Mouse (Mus musculus): ENCODE measurements around the gene Gramd1c.

Gramd1c gene

DNA sequence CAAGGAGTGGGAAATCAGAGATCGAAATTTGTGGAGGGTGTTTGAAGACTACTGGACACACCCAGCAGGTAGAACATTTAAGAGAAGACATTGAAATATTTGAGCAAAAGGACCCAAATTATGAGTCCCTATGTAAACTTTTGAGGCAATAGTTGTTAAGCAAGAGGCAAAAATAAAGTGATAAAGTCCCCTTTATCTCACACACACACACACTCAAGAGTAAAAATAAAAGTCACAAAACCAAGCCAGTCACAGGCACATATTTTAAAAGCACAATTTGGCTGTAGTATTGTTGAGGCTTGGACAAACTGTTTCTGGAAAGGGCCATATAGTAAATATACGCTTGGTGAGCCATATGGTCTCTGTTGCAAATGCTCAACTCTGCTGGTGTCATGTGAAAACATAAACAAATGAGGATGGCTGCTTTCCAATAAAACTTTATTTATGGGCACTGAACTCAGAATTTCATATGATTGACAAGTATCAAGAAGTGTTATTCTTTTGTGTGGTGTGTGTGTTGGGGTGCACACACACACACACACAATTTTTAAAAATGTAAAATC, 44.1 kb downstream of the Gramd1c start:
- DNase-seq (ENCODE audit: extremely low spot score) = no peak

DNA sequence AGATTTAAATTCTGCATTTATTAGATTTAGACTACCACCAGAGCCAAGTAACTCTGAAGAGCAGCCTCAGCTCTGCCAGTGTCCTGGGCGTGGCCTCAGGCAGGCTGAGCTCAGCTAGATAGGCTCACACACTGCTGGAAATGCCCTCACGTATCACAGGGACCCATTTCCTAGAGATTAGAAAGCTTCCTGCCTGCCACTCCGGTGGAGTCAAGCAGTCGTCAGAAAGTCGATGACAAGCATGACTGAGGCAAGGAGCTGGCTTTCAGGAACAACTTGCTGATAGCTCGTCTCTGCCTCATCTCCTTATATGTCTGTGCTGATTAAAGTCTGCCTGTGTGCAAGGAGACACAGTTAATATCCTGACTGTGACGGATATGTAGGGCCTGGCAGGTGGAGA, 44.8 kb downstream of the Gramd1c start:
- DNase-seq (ENCODE audit: extremely low spot score) = no peak

DNA sequence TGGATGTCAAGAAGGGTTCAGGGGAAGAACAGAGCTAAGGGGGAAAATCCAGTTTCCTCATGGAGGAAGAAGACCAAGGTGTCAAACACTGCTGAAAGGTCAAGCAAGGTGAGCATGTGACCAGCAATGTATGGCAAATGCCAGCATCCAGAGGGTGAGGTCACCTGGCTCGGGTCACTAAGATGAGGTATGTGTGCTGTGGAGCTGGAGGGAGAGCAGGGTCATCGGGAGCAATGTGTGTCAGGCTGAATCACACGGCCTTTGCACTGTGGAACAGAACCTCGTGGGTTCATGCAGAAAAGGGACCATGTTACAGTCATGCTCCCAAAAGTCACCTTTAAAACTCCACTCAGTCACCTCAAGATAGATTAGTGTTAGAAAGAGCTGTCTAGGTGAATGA, 45.4 kb downstream of the Gramd1c start:
- DNase-seq (ENCODE audit: extremely low spot score) = no peak

GRCm38 (mm10) chr16:44016164-44016563, 47.0 kb downstream of the Gramd1c start:
- peak; percentile 29 for DNase-seq (ENCODE audit: extremely low spot score)

GRCm38 (mm10) chr16:44015416-44016158, 47.6 kb downstream of the Gramd1c start:
- no peak for DNase-seq (ENCODE audit: extremely low spot score)

GRCm38 (mm10) chr16:44011010-44011409, 52.1 kb downstream of the Gramd1c start:
- no peak for DNase-seq (ENCODE audit: extremely low spot score)

DNA sequence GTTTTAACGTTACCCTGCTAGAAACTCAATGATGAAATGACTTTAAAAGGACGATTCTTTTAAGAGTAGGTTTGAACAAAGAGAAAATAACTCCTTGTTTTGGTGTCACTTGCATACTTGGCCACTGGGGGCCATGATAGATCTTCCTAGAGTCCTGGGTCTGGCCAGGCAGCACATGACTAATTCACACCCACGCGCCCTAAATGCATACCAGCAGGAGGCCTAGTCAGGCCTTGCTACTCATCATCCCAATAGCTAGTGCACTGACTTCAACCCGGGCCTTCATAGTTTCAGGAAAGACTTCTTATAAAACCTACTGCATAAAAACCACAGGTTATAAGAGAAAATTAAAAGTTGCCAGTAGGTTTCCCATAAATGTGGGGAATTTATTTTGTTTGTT, 61.1 kb downstream of the Gramd1c start:
- DNase-seq (ENCODE audit: extremely low spot score) = no peak

GRCm38 (mm10) chr16:43999541-43999940, 63.6 kb downstream of the Gramd1c start:
- no peak for DNase-seq (ENCODE audit: extremely low spot score)

- DNase-seq (ENCODE audit: extremely low spot score) = no peak
These were observed 64.0 kb downstream of the Gramd1c start for GRCm38 (mm10) chr16:43999111-43999510.

- DNase-seq (ENCODE audit: extremely low spot score) = no peak
These were observed 68.5 kb downstream of the Gramd1c start for GRCm38 (mm10) chr16:43994623-43995022.

DNA sequence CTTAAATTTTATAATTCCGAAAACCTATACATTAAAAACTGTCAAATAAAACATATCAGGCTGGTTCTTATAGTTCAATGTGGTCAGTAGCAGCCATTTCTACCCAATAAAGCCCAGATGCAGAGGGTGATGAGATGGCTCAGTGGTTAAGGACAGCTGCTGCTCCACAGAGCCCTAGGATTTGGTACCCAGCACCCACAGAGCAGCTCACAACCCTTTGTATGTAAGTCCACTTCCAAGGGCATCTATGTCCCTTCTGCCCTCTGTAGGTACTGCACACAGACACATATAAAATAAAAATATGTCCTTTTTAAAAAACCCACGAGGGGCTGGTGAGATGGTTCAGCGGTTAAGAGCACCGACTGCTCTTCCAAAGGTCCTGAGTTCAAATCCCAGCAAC, 76.8 kb downstream of the Gramd1c start:
- no peak for DNase-seq (ENCODE audit: extremely low spot score)

DNA sequence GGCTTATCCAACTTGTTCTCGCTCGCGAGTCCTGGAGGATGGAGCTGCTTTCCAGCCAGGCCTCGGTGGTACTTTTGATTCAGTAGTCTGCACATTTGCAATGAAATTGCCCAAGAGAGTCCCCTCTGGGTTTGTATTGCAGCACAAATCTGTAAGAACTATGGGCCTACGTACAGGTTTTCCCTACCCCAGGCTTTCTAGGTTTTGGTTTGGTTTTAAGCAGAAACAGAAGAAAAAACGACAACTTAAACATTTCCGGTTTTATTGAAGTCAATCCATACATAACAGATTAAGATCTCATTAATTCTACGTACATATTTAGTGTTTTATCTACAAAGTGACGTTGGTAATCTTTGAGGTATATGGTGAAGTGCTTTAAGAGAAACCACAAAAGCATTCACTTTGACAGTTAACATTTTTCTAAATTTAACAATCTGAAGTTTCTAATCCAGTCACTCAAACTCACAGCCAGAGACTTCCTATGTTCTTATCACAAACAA, 83.0 kb downstream of the Gramd1c start:
- DNase-seq (ENCODE audit: extremely low spot score) = peak; percentile 39

DNA sequence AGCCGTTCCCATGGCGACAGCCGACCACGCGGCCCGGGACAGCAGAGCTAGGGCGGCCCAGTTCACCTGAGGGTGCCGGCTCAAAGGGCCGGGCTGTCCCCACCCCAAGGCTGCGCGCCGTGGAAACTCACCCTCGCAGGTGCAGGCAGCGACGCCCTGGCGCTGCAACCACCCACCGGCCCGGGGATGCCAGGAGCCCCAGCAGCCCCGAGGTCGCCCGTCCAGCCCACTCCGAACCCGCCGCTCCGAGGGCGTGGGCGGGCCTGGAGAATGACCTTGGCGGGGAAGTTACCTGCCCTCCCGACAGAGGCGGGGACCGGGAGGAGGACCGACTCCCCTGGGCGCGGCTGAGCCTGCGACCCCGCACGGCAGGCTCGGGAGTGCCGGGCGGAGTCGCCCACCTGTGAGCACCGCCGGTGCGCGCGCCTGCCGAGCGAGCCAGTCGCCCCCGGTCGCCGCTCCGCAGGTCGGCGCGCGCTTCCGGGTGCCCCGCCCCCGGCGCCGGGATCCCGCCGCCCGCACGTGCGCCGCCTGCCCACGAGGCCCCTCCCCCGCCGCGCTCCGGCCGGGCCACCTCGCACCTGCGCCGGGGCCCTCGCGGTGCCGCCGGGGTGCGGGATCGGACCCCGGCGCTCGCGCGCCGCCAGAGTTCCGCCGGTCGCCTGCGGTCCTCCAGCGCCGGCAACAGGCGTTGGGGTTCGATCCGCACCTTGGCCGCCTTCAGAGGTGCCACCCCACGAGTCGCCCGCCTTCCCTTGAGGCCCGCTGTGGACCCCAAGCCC, 83.6 kb downstream of the Gramd1c start, which contains the start of gene Zdhhc23:
TSS of gene Zdhhc23 (minus strand) at position 464 of the 782 bp plus-strand sequence.
- peak; percentile 49 for DNase-seq (ENCODE audit: extremely low spot score)

DNA sequence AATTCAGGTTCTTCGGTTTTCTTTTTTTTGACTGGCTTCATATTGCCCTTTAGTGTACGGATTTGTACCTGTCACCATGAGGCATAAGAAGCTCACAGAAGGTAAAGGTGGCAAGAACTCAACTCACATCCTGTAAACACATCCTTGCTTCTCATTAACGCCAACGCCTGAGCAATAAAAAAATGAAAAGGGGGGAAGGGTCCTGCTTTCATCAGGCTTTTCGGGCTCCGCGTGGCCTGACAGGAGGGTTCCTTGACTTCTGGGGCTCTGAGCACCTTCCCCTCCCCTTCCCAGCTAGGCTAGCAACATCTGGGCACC, 84.2 kb downstream of the Gramd1c start:
- DNase-seq (ENCODE audit: extremely low spot score) = no peak

- DNase-seq (ENCODE audit: extremely low spot score) = no peak
These were observed 89.4 kb downstream of the Gramd1c start for GRCm38 (mm10) chr16:43973606-43974220.

GRCm38 (mm10) chr16:43973147-43973546, 90.0 kb downstream of the Gramd1c start:
- DNase-seq (ENCODE audit: extremely low spot score) = no peak

DNA sequence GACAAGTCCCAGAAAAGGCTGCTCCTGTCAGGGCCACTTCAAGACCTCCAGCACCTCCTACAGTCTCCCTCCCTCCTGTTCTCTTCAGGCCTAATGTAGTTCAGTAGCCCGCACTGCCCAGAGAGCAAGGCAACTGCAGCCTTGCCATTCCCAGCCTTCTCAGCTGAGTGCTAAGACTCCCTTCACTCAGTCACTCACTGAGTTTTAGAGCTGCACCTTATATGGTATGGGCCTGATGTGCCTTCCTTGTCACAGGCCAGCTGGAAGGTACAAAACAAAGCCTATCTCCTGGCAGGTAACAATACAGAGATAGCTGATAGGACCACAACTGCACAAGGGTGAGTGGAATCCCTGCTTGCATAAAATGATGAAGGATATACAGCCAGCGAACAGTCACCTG, 90.8 kb downstream of the Gramd1c start:
- DNase-seq (ENCODE audit: extremely low spot score) = no peak

GRCm38 (mm10) chr16:43971741-43972140, 91.4 kb downstream of the Gramd1c start:
- DNase-seq (ENCODE audit: extremely low spot score) = no peak

GRCm38 (mm10) chr16:43971189-43971588, 92.0 kb downstream of the Gramd1c start:
- DNase-seq (ENCODE audit: extremely low spot score) = no peak

DNA sequence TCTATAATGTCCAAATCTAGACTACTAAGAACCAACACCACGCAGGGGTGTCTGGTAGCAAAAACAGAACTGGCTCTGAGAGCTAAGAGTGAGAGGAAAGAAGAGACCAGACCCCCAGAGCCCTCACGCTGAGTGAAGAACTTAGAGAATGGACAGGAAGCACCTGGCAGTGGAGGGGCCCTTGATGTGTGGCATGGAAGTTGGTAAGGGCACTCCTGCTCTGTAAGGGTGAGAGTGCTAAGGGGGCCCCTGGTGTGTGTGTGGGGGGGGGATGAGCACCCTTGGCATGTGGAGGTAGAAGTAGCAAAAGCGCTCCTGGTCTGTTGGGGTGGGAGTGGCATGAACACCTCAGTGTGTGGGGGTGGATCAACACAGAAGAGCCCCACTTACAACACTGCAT, 92.7 kb downstream of the Gramd1c start:
- no peak for DNase-seq (ENCODE audit: extremely low spot score)

- DNase-seq (ENCODE audit: extremely low spot score) = no peak
These were observed 97.3 kb downstream of the Gramd1c start for GRCm38 (mm10) chr16:43965781-43966389.

DNA sequence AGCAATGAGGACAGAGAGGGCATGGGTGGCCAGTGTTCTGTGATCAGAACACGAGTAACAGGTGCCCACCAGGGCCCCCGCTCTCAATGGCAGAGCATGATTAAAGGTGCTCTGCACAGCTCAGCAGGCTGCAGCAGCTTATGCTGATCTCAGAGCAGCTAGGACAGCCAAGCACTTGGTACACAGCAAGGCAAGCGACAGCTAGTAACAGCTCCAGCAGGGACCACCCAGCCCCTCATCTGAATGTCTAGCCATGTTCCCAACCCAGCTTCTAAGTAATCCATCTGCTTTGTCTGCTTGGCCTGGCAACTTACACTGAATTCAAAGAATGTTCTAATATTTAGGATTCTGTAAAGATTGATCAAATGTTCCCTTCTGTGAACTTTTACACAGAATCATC, 99.4 kb downstream of the Gramd1c start:
- DNase-seq (ENCODE audit: extremely low spot score) = no peak

Data from embryo, embryonic 9.5 days (tissue).